Mouse (Mus musculus) thymus, postnatal 14 days (tissue): ENCODE data around the gene Cnppd1.
A peak's percentile ranks its signal among the peaks of the same experiment; 100 is the strongest.

Source experiments
- DNase-seq: peaks from one replicate; pipeline ENCODE4 v3.0.0; 2021

The Cnppd1 gene

DNA sequence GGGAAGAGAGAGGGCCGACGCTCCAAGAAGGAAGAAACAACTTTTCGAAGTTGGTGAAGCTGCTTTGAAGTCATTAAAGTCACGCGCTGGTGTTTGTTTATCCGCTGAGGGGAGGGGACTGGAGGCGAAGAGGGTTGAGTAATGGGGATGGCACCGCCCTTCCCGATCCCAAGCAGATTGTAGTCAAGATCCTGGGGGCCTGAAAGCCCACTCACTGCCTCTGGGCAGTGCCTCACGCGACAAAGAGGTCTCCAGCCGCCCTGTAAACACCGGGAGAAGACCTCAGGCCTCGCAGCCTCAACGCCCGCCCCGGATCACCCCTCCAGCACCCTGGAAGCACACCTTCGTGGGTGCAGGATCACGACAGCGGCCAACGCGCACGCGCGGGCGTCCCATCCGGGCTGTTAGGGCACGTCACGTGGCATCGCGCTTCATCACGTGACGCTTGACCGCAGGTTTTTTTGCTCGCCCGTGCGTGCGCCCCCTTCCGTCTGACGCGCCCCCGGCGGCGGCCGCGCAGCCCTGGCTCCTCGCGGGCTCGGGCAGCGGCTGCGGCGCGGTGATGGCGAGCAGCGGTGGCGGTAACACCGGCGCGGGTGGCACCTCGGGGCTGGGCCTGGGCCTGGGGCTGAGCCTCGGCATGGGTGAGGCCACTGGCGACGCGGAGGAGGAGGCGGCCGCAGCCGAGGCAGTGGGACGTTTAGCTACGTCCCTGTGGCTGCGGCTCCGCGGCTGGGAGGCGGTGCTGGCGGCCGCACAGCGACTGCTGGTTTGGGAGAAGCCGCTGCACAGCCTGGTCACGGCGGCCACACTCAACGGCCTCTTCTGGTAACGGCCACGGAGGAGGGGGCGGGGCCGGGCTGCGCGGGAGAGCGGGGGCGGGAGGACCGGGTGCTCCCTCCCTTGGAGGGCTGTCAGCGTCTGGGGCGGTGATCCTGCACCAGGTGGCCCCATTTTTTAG is at the start of gene Cnppd1, which contains the start of gene Retreg2:
Cnppd1 (minus strand) TSS at position 411 of the 961 bp plus-strand sequence.
Retreg2 (plus strand) TSS at position 478 of the 961 bp plus-strand sequence.
- peak; percentile 98 for DNase-seq

DNA sequence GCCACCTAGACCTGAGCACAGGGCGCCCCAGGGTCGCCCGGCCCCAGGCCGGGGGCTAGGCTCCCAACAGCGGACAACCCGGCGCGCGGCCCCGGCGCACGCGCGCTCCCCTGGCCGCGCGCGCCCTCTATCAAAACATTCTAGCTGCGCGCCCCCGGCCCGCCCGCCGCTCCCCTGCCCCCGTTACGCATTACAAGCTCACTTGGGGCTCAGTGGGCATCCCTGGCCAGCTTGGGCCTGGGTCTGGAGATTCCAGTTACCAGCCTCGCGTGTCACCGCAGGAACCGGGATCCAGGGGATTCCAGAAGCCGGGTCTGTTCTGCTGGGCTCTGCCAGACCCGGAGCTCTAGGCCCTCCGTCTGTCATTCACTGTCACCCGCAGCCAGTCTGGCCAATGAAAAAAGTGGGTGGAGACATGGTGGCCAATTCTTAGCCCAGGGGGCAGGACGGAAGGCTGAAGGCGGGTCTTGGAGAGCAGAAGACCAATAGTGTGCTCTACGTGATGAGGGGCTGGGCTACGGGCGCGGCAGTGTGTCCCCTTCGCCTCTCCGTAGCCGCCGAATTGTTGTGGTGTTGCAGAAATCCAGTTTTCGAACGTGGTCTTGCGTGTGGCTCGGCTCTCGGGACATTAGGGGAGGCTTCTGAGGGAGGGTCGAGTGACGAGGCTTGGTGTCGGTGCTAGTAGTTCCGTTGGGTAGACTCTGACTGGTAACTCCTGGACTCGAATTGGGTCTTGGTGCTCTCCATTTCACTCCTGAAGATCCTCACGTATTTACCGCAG is 49.3 kb upstream of the Cnppd1 start, which contains the start of the genes Ankzf1 and Atg9a:
Ankzf1 (plus strand) TSS at position 530 of the 781 bp plus-strand sequence.
Atg9a (minus strand) TSS at position 575 of the 781 bp plus-strand sequence.
- peak; percentile 94 for DNase-seq

DNA sequence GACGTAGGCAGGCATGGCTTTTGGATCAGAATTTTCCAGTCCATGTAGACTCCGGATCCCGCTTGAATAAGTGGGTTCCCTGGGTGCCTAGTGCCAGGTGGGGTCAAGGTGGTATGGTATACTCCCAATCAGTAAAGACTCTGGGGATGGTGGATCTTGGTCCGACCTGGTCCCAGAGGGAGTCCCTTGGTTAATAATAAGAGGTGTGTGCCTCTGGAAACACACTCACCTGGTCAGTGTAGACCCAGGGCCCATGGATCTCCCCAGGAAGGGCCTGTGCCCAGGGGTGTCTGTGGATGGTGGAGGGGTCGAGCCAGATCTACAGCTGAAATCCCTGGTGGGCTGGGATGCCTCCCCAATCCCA is 48.7 kb upstream of the Cnppd1 start:
- no peak for DNase-seq

DNA sequence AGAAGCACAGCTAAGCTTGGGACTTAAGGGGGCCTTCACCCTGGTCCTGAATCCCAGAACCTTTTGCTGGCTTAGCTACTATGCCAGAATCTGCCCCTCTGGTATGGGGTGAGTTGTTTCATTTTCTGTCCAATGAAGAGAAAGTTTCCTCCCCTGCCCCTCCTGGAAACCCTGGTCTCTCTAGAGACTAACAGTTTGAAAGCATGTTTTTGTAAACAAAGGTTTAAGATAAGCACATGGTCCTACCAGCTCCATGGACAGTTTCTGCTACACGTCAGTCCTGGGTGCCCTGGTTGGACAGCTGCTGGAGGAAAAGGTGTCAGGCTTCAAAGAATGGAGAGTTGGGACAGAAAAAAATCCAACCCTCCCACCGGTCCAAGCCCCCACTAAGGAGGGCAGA is 48.1 kb upstream of the Cnppd1 start:
- no peak for DNase-seq

DNA sequence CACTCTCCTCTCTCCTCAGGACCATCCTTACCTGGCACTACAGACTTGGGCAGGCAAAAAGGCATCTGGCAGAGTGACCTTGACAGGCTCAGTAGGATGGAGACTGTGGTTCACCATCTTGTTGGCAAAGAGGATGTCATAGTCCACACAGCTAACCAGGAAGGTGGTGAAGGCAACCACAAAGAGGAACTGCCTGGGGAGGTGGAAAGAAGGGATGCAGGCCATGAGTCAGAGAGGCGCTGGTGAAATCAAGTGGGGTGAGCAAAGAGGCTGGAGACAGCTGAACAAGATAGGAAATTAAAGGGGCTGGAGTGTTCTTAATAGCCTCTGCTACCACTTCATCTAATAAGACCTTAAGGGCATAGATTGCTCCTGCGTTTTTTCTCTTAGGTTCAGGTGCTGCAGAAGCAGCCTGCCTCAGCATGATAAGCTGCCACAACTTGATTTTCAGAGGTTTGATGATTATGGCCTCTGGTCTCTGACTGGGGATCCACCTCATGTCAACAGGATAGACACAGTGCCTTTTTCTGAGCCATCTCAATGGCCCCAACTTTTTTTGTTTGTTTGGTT is 45.5 kb upstream of the Cnppd1 start:
- no peak for DNase-seq

DNA sequence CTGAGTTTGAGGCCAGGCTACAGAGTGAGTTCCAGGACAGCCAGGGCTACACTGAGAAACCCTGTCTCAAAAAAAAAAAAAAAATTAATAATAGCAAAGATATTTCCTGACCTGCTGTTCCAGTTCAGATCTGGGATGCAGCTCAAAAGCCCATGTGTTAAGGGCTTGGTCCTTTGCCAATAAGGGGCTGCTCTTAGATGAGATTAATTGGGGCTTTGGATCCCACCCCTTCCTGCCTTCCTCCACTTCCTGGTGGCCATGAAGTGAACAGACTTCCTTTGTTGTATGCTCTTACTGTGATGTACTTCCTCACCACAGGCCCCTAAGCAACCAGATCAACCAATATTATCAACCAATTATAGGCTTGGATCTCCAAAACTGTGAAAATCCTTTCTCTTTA is 44.6 kb upstream of the Cnppd1 start:
- no peak for DNase-seq

DNA sequence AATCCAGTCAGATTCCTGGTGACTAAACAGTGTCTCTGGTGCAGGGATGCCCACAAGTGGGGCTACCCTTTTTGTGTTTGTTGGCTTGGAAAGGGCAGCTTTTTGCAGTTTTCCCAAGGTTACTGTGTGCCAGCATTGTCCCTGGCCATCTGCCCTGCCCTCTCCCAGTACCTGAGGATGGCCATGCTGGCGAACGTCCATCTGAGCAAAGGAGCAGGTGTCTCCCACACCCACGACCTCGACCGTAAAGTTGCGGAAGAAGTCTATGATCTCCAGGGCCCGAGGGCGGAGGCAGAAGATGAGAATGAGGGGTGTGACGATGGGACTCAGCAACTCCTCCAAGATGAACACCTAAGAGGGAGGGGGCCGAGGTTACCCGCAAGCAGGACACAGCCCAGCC is 43.0 kb upstream of the Cnppd1 start:
- no peak for DNase-seq

DNA sequence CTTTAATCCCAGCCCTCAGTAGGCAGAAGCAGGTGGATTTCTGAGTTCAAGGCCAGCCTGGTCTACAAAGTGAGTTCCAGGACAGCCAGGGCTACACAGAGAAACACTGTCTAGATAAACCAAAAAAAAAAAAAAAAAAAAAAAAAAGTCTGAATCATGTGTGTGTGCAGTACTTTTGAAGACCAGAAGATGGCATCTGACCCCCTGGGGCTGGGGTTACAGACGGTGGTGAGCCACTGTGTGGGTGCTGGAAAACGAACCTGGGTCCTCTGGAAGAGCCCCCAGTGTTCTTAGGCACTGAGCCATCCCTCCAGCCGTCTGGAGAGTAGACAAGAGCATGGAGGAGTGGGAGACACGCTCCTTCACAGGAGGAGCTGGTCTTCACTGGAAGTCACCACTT is 39.6 kb upstream of the Cnppd1 start:
- DNase-seq: no peak

DNA sequence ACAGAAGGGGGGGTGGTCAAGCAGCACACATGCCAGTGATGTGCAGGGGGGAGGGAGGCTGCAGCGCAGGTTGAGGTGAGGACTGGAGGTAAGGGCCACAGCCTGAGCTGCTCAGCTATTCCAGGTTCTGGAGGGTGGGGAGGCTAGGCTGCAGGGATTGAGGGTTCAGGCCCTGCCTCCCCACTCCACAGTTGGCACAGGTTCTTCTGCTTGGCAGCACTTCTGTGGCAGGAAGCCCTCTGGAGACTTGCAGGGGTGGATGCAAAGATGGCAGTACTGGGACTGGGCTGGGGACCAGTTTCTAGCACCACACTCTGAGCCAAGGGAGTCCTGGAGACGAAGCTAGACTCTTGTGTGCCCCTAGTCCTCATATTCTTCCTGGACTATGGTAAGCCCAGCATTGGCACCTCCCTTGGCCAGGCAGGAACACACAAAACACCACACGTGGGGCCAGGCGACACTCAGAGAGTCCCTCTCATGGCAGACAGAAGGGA is 38.9 kb upstream of the Cnppd1 start:
- DNase-seq: no peak

DNA sequence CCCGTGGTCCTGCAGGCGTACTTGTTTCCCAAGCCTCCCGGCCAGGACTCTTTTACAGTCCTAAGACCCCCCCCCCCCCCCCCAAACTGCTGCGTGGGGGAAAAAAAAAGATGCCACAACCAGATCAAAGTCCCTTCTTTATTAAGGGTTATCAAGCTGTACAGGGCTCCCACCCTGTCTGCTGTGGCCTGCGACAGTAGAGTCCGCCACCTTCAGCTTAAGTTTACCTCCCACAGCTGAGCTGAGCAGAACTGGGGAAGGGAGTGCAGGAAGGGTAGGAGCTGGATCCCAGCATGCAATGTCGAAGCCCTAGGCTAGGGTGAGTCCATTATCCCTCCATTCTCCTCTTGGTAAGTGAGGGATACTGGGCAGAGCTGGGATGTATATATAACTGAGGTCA is 38.2 kb upstream of the Cnppd1 start:
- no peak for DNase-seq

DNA sequence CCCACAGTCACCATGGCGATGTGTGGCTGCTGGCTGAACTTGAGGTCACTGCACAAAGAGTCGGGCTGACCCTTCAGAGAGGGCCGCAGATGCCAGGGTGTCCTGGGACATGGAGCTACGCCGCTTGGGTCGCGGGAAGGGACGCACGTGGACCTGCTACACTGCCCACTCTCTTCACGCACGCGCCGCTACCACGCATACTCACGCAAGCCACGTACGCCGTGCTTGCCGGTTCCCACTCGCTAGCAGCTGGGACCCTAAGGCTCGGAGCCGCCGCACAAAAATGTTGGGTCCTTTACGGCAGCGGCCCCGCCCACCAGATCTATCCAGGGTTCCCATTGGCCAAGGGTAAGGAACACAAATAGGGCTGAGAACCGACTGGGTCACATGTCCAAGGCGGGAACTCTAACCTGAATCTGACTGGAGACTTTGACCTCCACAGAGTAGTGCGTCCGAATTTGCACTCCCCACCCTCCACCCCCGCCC is 37.6 kb upstream of the Cnppd1 start, which contains the start of gene Abcb6:
Abcb6 (minus strand) TSS at position 288 of the 486 bp plus-strand sequence.
- peak; percentile 87 for DNase-seq

DNA sequence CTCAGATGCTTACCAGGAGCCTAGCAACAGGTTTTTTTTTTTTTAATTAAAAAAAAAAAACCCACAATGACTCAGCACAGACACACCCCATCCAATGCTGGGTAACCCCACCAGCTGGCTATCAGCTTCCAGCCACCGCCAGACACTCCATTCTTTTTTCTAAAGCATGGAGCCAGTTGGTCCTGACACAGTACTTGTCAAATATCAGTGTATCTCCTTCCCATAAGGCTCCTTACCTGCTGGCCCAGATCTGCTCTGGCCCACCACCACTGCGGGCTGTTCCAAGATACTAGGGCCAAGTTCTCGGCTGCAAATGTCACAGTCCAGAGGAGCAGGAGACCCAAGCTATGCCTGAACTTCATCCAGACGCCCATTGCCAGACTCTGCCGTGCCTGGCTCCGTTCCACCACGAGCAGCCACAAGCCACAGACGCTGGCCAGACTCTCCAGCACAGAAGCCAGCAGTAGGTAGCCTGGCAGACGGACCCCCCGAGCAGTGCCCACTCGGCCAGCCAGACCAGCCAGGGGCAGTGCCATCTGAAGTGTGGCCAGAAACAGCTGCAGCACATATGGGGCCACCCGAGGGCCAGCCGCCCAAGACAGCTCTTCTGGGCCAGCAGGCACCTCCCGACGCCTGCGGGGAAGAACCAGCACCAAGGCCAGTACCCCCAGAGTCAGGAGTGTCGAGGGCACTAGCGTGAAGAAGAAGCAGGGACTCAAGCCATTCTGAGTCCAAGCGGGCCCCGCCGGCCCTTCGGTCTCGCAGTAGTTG is 37.0 kb upstream of the Cnppd1 start:
- no peak for DNase-seq

DNA sequence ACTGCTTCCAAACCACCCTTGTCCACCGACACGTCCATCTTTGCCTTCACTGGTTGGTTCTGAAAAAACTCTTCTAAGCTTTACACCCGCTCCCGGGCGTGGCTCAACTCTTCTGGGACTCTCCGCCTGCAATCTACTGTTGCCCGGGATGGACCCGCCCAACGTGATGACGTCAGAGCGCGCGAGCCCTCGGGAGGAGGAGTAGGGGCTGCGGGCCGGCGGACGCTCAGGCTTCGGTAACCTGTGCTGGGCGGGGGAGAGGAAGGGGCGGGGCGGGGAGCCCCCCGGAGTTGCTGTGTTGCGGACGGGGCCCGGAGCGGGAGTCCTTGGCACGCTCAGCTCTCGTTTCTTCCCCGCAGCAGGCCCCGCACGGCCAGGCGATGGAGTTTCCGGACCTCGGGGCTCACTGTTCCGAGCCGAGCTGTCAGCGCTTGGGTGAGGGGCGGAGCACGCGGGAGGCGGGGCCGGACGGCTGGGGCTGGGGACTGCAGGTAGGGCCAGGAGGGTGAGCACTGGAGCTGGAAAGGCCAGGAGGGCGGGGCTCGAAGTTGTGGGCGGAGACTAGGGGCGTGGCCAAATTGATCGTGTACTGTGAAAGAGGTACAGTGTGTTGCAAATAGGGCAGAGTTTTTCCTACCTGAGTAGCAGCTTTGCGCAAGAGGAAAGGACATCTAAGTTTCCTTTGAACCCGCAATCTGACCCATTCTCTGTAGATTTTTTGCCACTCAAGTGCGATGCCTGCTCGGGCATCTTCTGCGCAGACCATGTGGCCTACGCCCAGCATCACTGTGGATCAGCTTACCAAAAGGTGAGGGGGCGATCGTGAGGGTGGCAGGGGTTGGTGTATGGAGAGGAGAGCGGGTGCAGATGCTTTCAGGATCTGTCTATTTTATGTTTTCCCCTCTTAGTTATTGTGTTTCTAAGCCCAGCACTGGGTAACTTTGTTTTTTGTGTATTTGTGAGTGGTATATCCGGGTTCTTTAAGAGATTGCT is 26.3 kb upstream of the Cnppd1 start, which contains the start of gene Zfand2b:
Zfand2b (plus strand) TSS at position 175 of the 993 bp plus-strand sequence.
- peak; percentile 99 for DNase-seq

DNA sequence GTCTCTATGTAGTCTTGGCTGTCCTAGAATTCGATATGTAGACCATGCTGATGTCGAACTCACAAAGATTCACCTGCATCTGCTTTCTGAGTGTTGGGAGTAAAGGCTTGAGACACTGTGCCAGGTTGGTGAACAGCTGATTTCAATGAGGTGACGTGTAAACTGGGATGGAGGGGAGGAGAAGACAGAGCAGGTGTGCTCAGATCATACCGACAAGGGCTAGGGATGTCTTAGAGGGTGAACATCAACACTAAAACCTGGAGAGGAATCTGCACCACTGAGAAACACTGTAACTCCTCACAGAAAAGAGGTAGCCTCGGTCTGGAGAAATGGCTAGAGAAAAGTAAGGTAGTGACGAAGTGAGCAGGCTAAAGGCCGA is 25.6 kb upstream of the Cnppd1 start:
- DNase-seq: no peak

DNA sequence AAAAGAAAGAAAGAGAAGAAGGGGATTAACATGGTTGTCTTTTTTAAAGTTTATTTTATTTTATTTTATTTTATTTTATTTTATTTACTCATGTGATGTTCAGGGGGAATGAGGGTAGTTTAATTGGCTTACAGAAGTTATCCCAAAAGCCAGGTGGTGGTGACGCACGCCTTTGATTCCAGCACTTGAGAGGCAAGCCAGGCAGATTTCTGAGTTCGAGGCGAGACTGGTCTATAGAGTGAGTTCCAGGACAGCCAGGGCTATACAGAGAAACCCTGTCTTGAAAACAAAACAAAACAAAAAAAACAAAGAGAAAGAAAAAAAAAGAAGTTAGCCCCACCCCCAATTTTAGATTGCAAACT is 17.7 kb upstream of the Cnppd1 start:
- no peak for DNase-seq

DNA sequence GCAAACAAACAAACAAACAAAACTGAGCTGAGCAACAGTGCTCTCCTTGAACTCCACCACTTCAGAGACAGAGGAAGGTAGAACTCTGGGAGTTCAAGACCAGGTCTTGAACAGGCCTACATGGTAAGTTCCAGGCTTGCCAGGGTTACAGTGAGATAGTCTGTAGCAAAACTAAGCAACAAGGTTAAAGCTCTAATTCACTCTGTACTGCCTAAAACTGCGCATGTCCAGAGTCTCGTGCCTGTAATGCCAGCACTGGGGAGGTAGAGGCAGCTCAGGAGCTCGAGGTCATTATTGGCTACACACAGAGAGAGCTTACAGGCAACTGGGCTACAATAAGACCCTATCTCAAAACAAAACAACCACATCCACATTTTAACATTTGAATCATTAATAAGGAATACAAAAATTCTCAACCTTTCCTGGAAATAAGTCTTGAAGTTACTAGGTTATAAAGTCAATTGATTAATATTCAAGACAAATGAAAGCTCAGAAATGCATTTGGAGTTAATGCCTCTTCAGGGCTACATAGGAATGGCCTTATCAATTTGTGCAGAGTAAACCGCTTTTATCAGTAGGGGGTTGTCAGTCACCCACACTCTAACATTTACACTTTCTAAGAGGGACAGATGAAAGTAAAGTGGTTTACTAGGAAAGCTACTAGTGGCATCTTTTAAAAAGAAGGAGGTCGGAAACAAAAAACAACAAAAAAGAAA is 17.2 kb upstream of the Cnppd1 start:
- no peak for DNase-seq

DNA sequence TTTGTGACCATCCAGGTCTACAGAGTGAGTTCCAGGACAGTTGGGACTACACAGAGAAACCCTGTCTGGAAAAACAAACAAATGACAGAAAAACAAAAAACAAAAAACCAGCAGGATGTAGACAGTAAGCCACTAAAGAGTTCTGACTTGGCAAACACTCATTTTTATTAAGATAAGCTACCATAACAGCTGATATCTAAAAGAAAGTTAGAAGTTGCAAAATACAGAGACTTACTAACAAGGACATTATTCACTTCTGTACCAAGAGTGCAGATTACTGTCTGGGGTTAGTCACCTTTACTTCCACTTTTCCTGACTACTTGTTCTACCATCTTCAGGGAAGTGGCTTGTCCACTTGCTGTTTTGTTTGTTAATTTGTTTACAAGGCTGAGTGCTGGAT is 16.5 kb upstream of the Cnppd1 start:
- DNase-seq: no peak

DNA sequence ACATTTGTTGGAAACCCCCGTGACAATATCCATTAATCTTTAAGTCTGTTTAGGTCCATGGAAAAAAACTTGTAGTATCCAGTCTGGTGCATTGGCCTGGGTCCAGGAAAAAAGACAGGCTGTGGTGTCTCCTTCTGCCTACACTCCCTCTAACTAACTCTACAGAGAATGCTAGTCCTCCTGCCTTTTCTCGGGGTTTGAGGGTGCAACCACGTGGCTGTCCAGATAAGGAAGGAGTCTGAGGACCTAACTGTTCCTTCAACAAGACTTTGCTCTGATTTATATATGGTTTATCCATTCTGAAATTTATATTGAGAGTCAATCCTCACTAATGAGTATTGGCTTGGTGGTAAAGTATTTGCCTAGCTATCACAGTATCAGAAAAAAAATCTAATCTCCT is 13.3 kb upstream of the Cnppd1 start:
- no peak for DNase-seq

DNA sequence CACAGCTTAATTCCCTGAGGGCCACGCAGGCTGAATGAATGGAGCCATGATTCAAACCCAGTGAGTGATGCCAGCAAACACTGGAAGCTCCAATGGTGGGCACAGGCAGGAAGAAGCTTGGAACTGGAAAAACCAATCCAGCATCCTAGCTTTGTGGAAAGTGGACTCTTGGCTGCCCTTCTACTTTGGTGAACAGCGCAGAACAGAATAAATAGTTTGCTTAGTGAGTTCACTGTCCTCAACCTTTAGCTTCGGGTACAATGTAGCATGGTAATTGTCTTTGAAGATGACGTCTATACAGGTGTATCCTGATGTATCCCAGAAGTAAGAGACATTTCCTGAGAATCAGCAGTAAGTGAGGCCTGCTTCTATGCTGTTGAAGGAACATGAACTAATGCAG is 6.2 kb upstream of the Cnppd1 start:
- no peak for DNase-seq
